Mouse (Mus musculus) ES-Bruce4 (cell line): ENCODE data around the gene Tert.

Experiments used
- CTCF ChIP-seq: IDR thresholded peaks from one replicate; pipeline ENCODE4 v1.8.1; 2011; ENCODE audit warnings: low read depth, low read length
- EP300 ChIP-seq: IDR thresholded peaks from 2 replicates; pipeline ENCODE4 v1.6.1; 2011; ENCODE audit warnings: low read depth, low read length; ENCODE audit not compliant: insufficient read depth

DNA sequence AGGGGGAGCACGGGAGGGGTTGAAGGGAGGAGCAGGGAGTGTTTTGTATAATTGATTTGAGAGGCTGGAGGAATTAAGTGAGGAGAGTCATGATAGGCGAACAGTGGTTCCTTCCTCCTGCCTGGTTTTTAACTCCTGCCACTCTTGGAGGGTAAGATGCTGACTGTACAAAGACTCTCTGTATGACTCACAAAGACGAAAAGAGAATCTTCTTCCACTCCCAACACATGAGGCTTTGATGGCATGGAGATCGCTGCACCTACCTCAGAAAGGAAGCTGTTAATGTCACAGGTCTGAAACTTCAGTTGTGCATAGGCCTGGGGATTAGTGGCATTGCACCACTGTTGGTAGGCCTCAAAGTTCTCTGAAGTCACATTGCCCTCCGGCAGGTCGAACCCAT, 58.8 kb downstream of the Tert start:
- TF ChIP-seq CTCF (no peak), EP300 (no peak)
